Mouse (Mus musculus): Measurements from ENCODE around the gene Csf2rb2. TPM values are rescaled to one million over a fixed set of nuclear protein-coding genes. Genes with fewer than 3 reads are reported as not detected.
"Not testable (repeated sequence)": the region's sequence is repeated elsewhere in the genome, so short reads cannot be mapped to it uniquely, and the experiment has no call there.

Csf2rb2 gene
- total RNA-seq, 2 experiments from 2014 or later = 2.9 to 4.2 TPM

DNA sequence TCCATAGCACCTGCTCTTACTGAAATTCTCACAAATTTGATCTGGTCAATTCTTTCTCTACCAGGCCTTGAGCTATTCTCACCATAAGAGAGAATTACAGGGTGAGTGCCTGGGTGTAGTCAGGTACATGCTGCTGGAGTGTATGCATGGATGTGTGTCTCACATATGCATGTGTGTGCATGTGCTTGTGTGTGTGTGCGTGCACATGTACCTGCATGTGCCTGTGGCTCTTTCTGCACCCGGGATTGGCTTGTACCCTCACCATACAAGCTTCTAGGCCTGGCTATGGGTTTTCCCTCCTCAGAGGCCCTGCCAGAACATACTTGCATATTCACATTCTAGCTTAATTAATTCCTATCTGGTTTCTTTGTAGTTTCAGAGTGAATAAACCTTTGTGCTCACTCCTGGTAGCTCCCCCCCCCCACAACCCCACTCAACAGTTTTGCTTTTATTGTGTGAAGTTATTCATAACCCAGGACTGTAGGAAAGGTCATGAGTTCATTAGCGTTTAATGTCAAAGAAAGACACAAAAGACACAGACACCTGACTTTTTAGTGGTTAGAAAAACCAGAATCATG is 23.1 kb upstream of the Csf2rb2 start:
- H3K27ac ChIP-seq = no peak overlapping the region
- no peak for TF ChIP-seq CTCF (conservative IDR thresholded peaks at IDR 0.05)
- H3K4me3 ChIP-seq = no peak overlapping the region
- no peak for DNase-seq (ENCODE audit: low spot score in 2 of 2)

DNA sequence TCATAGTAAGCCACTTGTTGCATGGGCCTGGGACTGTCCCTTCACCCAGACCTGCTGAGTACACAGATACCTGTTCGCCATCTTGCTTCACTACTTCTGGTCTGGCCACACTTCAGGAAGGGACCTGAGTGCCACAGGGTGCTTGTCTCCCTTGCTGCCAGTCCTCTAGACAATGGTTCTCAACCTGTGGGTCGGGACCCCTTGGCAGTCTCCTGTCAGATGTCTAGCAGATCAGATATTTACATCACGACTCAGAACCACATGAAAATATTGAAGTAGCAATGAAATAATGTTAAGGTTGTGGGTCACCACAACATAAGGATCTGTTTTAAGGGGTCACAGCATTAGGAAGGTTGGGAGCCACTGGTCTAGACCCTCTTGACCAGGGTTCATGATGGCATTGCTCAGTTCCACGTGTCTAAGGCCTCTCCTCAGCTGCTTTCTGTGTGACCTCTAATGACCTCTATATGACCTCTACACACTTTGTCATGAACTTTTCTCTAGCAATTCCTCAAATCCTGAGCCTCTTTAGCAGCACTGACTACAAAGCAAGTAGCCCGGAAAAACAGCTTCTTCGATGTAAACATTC is 22.3 kb upstream of the Csf2rb2 start:
- not testable (repeated sequence) for H3K27ac ChIP-seq; DNase-seq (ENCODE audit: low spot score in 2 of 2); H3K4me3 ChIP-seq

DNA sequence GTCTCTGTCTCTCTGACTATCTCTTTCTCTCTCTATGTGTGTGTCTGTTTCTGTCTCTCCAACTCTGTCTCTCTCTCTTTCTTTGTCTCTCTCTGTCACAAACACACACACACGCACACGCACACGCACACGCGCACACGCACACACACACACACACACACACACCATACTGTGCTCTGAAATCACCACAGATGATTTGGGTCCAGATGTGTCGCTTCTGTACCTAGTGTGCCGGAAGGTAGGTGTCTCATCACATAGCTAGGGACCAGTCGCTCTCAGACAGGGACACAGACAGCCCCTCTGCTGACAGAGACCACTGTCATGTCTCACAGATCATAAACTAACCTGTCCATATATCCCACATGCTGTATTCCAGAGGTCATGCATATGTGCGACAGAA is 21.2 kb upstream of the Csf2rb2 start:
- no peak for DNase-seq (ENCODE audit: low spot score in 2 of 2)
- no peak for TF ChIP-seq CTCF (conservative IDR thresholded peaks at IDR 0.05)
- Histone ChIP-seq H3K4me3 (no peak overlapping the region), H3K27ac (no peak overlapping the region)

DNA sequence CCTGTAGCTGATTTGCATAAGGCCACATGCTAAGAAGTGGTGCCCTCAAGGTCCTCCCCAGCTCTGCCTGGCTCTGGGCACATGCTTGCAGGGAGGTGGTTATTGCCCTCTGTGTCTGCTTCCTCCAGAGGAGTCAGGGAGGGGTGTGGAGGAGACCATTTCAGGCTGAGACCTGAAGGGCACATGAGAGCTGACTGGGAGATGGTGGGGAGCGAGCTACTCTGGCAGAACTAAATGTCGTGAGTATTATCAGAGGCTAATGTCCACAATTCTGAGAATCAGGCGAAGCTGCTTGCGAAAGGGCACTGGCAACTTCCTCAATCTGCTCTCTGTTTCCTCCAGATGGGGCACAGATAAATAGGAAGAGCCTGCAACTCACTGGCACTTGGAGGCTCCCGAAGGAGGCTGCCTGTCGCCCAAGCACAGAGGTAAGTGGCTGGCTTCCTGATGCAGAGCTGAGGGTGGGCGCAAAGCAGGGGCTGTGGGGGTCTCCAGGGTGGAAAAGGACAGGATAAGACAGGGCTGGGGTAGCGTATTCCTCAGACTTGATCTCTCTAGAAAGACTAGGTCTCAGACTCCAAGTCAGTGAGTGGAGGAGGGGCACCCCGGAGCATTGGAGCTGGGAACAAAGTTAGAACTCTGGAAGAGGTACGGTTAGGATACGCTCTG is 20.3 kb upstream of the Csf2rb2 start, which contains the start of gene Csf2rb:
TSS of gene Csf2rb (plus strand) at position 82 of the 669 bp plus-strand sequence.
- Histone ChIP-seq H3K4me3 (peak within 1 kb of the TSS; percentile 13; the same call in 1 of the 2 replicates), H3K27ac (no peak within 1 kb of the TSS)
- no peak for TF ChIP-seq CTCF (conservative IDR thresholded peaks at IDR 0.05)
- no peak for DNase-seq (ENCODE audit: low spot score in 2 of 2)

DNA sequence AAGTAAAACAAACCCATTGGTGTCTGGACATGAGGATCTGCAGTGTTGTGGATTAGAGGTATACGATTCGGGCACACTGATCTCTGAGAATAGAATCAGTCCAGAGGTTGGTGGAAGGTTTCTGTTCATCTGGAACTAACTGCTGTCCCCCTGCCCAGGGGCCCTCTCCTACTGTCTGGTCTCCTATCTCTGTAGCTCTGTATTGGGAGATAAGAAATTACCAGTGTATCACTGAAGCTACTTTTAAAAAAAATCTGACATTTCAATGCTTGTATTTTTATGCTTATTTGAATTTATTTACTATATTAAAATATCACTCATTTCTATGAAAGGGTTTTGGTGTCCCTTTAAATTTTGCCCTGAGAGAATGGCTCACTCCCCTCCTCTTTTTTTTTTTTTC is 18.8 kb upstream of the Csf2rb2 start:
- DNase-seq (ENCODE audit: low spot score in 2 of 2) = no peak

DNA sequence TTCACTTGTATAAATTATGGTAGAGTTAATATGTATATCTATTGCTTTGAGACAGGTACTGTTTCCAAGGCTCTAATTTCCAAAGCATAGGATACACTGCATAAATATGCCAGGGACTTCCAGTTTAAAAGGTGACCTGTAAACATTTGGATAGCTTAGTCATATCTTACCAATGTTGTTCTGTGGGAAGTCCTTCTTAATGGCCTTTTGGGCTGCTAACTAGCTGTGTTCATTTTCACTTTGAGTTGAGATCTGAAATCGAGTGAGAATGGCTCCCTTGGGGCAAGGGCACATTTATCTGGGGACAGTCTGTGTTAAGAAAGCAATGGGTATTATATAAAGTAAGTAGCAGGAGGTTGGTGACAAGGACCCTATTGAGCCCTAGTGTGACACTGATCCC is 17.8 kb upstream of the Csf2rb2 start:
- no peak for DNase-seq (ENCODE audit: low spot score in 2 of 2)
- H3K4me3 ChIP-seq = no peak overlapping the region
- no peak for TF ChIP-seq CTCF (conservative IDR thresholded peaks at IDR 0.05)
- no peak overlapping the region for H3K27ac ChIP-seq

More for the DNA sequence above, 18.8 kb upstream of the Csf2rb2 start:
- Histone ChIP-seq H3K4me3 (no peak overlapping the region), H3K27ac (no peak overlapping the region)
- TF ChIP-seq CTCF (conservative IDR thresholded peaks at IDR 0.05) = no peak

DNA sequence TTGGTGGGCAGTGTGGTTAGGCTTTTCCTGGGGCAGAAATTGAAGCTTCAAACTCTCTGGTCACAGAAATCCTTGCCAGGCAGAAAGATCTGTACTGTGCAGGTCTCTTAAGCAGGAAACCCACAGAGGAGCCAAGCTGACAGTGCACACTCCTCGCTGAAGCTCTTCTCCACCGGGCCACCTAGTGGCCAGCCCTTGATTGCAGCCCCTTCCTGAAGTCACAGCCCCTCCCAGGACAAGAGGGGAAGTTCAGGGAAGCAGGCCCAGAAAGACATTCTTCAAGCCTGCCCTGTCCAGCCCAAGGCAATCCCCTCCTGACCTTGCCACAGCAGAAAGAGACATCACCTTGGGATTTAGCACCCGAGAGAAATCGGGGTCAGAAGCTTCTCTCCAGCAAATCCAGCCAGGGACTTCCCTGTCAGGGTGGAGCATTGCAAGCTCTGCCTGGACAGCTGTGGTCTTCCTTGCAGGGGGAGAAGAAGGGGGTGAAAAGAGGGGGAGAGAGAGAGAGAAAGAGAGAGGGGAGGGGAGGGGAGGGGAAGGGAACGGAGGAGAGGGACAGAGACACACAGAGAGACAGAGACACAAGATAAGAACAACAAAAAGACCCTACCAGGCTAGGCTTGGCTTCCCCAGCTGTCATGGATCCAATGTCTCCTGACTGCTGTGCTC is 15.4 kb upstream of the Csf2rb2 start:
- Histone ChIP-seq H3K4me3 (no peak overlapping the region), H3K27ac (no peak overlapping the region)

DNA sequence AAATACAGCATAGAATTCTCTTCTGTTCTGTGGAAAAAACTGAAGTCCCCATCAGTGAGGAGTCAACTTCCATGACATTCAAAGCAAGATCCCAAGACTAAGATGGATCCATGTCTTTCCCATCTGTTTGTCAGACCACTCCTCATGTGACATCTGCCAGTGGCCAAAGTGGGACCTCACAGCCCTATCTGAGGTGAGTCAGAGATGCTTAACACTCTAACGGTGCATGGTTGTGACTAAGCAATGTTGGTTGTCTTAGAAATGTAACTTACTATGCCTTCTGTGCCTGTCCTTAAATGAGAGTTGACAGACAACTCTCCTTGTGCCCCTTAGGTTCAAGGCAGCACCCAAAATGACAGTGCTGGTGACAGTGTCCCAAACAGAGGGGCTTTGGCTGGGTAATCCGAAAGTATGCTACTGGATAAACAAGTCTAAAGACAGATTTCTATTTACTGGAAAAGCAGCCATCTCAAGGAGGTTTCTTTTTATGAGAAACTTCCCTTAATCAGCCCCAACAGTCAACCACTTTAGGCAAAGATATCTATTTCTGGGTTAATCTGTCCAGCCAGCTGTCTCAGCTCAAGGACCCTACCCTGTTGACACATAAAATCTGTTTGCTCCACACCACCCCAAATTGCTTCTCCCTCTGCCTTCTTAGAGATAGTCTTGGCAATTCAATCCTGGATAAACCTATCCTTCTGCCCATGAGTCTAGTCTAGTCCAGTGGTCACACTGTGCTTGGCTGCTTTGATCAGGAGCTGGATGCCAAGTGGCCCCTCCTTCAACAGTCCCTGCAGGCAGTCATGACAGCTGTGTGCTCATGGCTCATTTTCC is 13.0 kb upstream of the Csf2rb2 start:
- H3K27ac ChIP-seq; DNase-seq (ENCODE audit: low spot score in 2 of 2): not testable (repeated sequence)

More for the DNA sequence above, 15.4 kb upstream of the Csf2rb2 start:
- TF ChIP-seq CTCF (conservative IDR thresholded peaks at IDR 0.05) = peak; percentile 87
- peak; percentile 33 to 69 for DNase-seq (ENCODE audit: low spot score in 2 of 2)

DNA sequence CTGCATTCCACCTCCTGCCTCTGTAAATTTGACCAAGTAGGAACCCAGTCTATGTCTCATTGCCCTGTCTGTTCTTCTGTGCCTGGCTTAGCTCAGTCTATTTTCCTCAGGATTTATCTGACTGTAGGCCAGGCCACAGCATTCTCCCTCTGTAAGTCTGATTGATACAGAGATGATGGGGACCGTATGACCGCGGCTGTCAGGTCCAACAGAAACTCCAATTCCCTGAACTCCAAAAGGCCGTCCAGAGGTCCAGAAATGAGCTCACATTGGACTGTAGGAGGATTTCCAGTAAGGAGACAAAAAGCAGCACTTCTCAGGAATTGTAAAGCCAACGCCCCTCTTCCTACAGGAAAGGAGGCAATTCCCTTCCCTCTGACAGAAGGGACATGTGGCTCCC is 8.1 kb upstream of the Csf2rb2 start:
- DNase-seq (ENCODE audit: low spot score in 2 of 2); H3K4me3 ChIP-seq; H3K27ac ChIP-seq: not testable (repeated sequence)

More for the DNA sequence above, 13.0 kb upstream of the Csf2rb2 start:
- not testable (repeated sequence) for H3K4me3 ChIP-seq

DNA sequence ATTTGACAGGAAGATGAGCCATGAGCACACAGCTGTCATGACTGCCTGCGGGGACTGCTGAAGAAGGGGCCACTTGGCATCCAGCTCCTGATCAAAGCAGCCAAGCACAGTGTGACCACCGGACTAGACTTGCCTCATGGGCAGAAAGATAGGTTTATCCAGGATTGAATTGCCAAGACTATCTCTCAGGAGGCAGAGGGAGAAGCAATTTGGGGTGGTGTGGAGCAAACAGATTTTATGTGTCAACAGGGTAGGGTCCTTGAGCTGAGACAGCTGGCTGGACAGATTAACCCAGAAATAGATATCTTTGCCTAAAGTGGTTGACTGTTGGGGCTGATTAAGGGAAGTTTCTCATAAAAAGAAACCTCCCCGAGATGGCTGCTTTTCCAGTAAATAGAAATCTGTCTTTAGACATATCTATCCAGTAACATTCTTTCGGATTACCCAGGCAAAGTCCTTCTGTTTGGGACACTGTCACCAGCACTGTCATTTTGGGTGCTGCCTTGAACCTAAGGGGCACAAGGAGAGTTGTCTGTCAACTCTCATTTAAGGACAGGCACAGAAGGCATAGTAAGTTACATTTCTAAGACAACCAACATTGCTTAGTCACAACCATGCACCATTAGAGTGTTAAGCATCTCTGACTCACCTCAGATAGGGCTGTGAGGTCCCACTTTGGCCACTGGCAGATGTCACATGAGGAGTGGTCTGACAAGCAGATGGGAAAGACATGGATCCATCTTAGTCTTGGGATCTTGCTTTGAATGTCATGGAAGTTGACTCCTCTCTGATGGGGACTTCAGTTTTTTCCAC is 7.1 kb upstream of the Csf2rb2 start:
- DNase-seq (ENCODE audit: low spot score in 2 of 2); H3K27ac ChIP-seq: not testable (repeated sequence)

DNA sequence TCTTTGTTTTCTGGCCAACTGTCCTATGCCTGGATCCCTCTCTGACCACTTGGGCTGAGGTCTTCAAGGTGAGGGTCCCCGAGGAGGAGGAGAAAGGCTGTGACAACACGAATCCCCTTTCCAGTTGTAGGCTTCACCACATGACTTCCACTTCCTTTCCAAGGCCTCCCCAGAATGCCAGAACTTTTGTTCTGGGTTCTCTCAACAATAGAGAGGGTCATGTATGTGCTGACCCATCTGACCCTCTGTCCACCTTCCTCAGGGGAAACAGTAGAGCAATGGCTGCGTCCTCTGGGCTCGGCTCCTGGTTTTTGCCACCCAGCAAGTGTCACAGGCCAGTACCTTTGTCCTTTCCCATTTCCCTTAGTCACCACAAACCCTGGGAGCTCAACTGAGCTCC is 5.5 kb upstream of the Csf2rb2 start:
- no peak overlapping the region for H3K4me3 ChIP-seq
- H3K27ac ChIP-seq = no peak overlapping the region
- no peak for TF ChIP-seq CTCF (conservative IDR thresholded peaks at IDR 0.05)
- DNase-seq (ENCODE audit: low spot score in 2 of 2) = no peak

More for the DNA sequence above, 7.1 kb upstream of the Csf2rb2 start:
- not testable (repeated sequence) for H3K4me3 ChIP-seq

DNA sequence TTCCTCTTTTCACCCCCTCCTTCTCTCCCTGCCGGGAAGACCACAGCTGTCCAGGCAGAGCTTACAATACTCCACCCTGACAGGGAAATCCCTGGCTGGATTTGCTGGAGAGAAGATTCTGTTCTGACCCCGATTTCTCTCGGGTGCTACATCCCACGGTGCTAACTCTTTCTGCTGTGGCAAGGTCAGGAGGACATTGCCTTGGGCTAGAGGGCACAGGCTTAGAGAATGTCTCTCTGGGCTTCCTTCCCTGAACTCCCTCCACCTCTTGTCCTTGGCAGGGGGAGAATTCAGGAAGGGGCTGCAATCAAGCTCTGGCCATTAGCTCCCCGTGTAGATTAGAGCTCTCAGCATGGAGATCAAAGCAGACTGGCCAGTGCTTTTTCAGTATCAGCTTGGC is 4.3 kb upstream of the Csf2rb2 start:
- no peak for DNase-seq (ENCODE audit: low spot score in 2 of 2)
- no peak for TF ChIP-seq CTCF (conservative IDR thresholded peaks at IDR 0.05)

More for the DNA sequence above, 4.3 kb upstream of the Csf2rb2 start:
- H3K27ac ChIP-seq = no peak overlapping the region
- no peak overlapping the region for H3K4me3 ChIP-seq
